19 mouse cellular contexts compared by ENCODE assay signal in the genomic region with DNA sequence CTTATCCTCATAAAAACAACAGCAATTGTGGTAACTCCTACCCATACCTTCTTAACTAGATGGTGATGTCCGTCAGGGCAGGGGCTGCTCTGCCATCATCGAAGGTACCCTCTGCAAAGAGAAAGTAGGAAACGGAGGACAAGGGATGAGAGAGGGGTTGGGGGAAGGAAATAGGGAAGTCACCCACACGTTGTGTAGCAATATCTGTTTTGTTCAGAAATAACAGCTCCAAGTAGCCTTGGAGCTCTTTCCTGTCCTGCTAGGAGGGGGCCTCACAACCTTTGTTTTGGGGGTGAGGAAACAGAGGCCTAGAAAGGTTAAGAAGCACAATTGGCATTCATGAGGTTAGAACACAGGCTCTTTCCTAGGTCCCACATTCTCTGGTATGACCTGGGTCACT. TPM values are rescaled to one million over a fixed set of nuclear protein-coding genes. Genes with fewer than 3 reads are reported as not detected.
A peak's percentile ranks its signal among the peaks of the same experiment; 100 is the strongest.
DNase-seq lines count a peak whose midpoint lies in the region; ATAC-seq and TF ChIP-seq lines count a peak whose summit lies in the region.
"Had no signal": no experiment of that assay in that cellular context is flagged by ENCODE, and none has a peak within 500 bp of the region (broad histone marks: within the 10 kb centered on the region; RNA-seq: fewer than 3 reads in every experiment).

No protein-coding gene starts in this region.

- DNase-seq in liver, postnatal 0 days: no peak
- no peak for DNase-seq in liver
- no peak for DNase-seq in heart, postnatal 14 days
- no peak for DNase-seq in frontal cortex, adult 2 months (ENCODE audit: extremely low spot score in 1 of 2, low spot score in 1 of 2)
- DNase-seq in kidney, postnatal 36 days: no peak
- DNase-seq: adrenal gland, postnatal 14 days; cerebellum, adult 11 months; cerebellum, adult 8-10 months; cerebellum, postnatal 14 days; gastrocnemius, postnatal 10 days; heart, adult 11 months; heart, postnatal 4 days had no signal

- intact Hi-C loops in heart, postnatal 14 days (cut with DNase I): no loop called here

- H3K27ac ChIP-seq in liver, postnatal 0 days (ENCODE audit: low read depth): peak overlapping the region; percentile 75
- H3K27ac ChIP-seq in macrophage: peak overlapping the region; percentile 27
- H3K27ac ChIP-seq: embryonic facial prominence, embryonic 12.5 days; forebrain, embryonic 15.5 days; heart, embryonic 13.5 days; hindbrain, embryonic 13.5 days; hindbrain, postnatal 0 days had no signal

- WGBS in liver, postnatal 0 days (ENCODE audit: insufficient replicate concordance): 41% methylated on average over 4 of the region's 4 CpGs
- 16% methylated on average over 4 of the region's 4 CpGs for WGBS in macrophage (ENCODE audit: missing documents)

- TF ChIP-seq EP300 in liver, postnatal 0 days (IDR thresholded peaks at IDR 0.05; ENCODE audit: low read depth): no peak

- ATAC-seq in liver, postnatal 0 days: peak; percentile 23; the same call in 1 of the 2 replicates
- ATAC-seq in monocyte, adult 5-6 weeks (replicated peaks; ENCODE audit: insufficient number of reproducible peaks, low FRiP score, low TSS enrichment, poor library complexity, severe bottlenecking): peak; percentile 40; the same call in 1 of the 2 replicates
- ATAC-seq: forebrain, embryonic 15.5 days; hindbrain, postnatal 0 days had no signal

- peaks cover 3% of the 10 kb centered on the region; the same call in 1 of the 2 replicates for H3K4me1 ChIP-seq in liver, postnatal 0 days (ENCODE audit: insufficient read depth)
- H3K4me1 ChIP-seq: forebrain, embryonic 15.5 days; hindbrain, embryonic 13.5 days had no signal

- no peaks in the 10 kb centered on the region for H3K36me3 ChIP-seq in liver, postnatal 0 days (replicated peaks; ENCODE audit: insufficient read depth, low read length)
- no peaks in the 10 kb centered on the region for H3K36me3 ChIP-seq in macrophage (ENCODE audit: inconsistent target)
- H3K36me3 ChIP-seq: embryonic facial prominence, embryonic 12.5 days; forebrain, embryonic 15.5 days; heart, embryonic 13.5 days; hindbrain, embryonic 13.5 days had no signal

- no peaks in the 10 kb centered on the region for H3K27me3 ChIP-seq in liver, postnatal 0 days (ENCODE audit: insufficient read depth, low read length)
- H3K27me3 ChIP-seq: embryonic facial prominence, embryonic 12.5 days; forebrain, embryonic 15.5 days; hindbrain, embryonic 13.5 days had no signal

- no peak for TF ChIP-seq CTCF in liver, postnatal 0 days (IDR thresholded peaks at IDR 0.05; ENCODE audit: low read depth)

- no peak overlapping the region for H3K4me3 ChIP-seq in liver, postnatal 0 days (ENCODE audit: low read depth, low read length)
- H3K4me3 ChIP-seq in macrophage (ENCODE audit: inconsistent target): no peak overlapping the region
- H3K4me3 ChIP-seq: embryonic facial prominence, embryonic 12.5 days; forebrain, embryonic 15.5 days; heart, embryonic 13.5 days; hindbrain, embryonic 13.5 days had no signal

- H3K79me2 ChIP-seq in macrophage (ENCODE audit: inconsistent target): no peaks in the 10 kb centered on the region

- peak overlapping the region; percentile 22; the same call in 1 of the 2 replicates for H3K4me2 ChIP-seq in liver, postnatal 0 days (ENCODE audit: low read depth, low read length)
- H3K4me2 ChIP-seq: embryonic facial prominence, embryonic 12.5 days; forebrain, embryonic 15.5 days; heart, embryonic 13.5 days; hindbrain, embryonic 13.5 days had no signal

- H3K9ac ChIP-seq in liver, postnatal 0 days (replicated peaks): no peak overlapping the region
- H3K9ac ChIP-seq: embryonic facial prominence, embryonic 12.5 days; forebrain, embryonic 15.5 days; heart, embryonic 13.5 days; hindbrain, embryonic 13.5 days had no signal

- no peaks in the 10 kb centered on the region for H3K9me3 ChIP-seq in liver, postnatal 0 days (ENCODE audit: low read length)
- H3K9me3 ChIP-seq: embryonic facial prominence, embryonic 12.5 days; forebrain, embryonic 15.5 days; heart, embryonic 13.5 days; hindbrain, embryonic 13.5 days had no signal

RNA-seq across cellular contexts. Expression of a gene that starts 39.3 kb away (rescaled TPM):
- 15.2 and 16.6 TPM in 2 replicates for polyA plus RNA-seq in liver, postnatal 0 days (2015; fragmentation: Nextera tagmentation; extraction: Ambion mirVana)
- not detected for total RNA-seq in macrophage (2018; cell fraction: chromatin; rRNA removed)
- total RNA-seq in macrophage (2018; cell fraction: cytosol; rRNA removed): not detected
- not detected for total RNA-seq in macrophage (2018; cell fraction: nucleus; rRNA removed)
- not detected in 3 replicates for polyA plus RNA-seq in macrophage (2018)
- not detected in 3 replicates for total RNA-seq in monocyte, adult 5-6 weeks (2017)
- under 1 TPM; 0.10 to 0.24 TPM for total RNA-seq in heart, postnatal 14 days (2021)
- 0.21 and 0.46 TPM in 2 replicates for polyA plus RNA-seq in frontal cortex, adult 2 months (2012; rRNA removed)

Comparison
In these comparisons a context has a peak if more than half of its experiments do, and no peak if none do; other contexts are left out.
1. RNA of a gene that starts 39.3 kb away (polyA plus RNA-seq): 15.2 to 16.6 TPM in liver, postnatal 0 days; 0.21 to 0.46 TPM in frontal cortex, adult 2 months and not detected in macrophage; every median in the first group is over 10 times any median in the second.